Mouse (Mus musculus) cortical plate, adult 2 months (tissue): Measurements from ENCODE around the gene Taok2. TPM values are rescaled to one million over a fixed set of nuclear protein-coding genes. Genes with fewer than 3 reads are reported as not detected.

Source experiments
- H3K27ac ChIP-seq: fragments of 200-500 bp; 2 replicates; pipeline ENCODE4 v1.5.1; 2012; ENCODE audit warnings: low read length, control low read depth, inconsistent platforms; ENCODE audit not compliant: insufficient read depth
- H3K4me1 ChIP-seq: fragments of 200-500 bp; 2 replicates; pipeline ENCODE4 v1.6.1; 2011; ENCODE audit warnings: low read length; ENCODE audit not compliant: control insufficient read depth, insufficient read depth
- H3K4me3 ChIP-seq: fragments of 200-500 bp; 2 replicates; pipeline ENCODE4 v1.5.1; 2011; ENCODE audit warnings: mild to moderate bottlenecking, low read length, control low read depth; ENCODE audit not compliant: insufficient read depth
- CTCF ChIP-seq: fragments of 200-500 bp; IDR thresholded peaks from 2 replicates; pipeline ENCODE4 v1.5.1; 2011; ENCODE audit warnings: mild to moderate bottlenecking, control low read depth, low read length; ENCODE audit not compliant: insufficient read depth; ENCODE audit errors: extremely low read depth
- POLR2A ChIP-seq: fragments of 200-500 bp; IDR thresholded peaks from 2 replicates; pipeline ENCODE4 v1.6.1; 2011; ENCODE audit warnings: mild to moderate bottlenecking, low read length, control low read depth; ENCODE audit not compliant: insufficient read depth; ENCODE audit errors: extremely low read depth
- polyA plus RNA-seq: library from polyadenylated mRNA; depleted of rRNA; stranded (reverse); fragments of >200 nt; gene quantifications from 2 replicates; pipeline ENCODE4 v1.2.3, GENCODE M21; 2012

Taok2 gene
- polyA plus RNA-seq, 1 experiment, result 103 TPM

DNA sequence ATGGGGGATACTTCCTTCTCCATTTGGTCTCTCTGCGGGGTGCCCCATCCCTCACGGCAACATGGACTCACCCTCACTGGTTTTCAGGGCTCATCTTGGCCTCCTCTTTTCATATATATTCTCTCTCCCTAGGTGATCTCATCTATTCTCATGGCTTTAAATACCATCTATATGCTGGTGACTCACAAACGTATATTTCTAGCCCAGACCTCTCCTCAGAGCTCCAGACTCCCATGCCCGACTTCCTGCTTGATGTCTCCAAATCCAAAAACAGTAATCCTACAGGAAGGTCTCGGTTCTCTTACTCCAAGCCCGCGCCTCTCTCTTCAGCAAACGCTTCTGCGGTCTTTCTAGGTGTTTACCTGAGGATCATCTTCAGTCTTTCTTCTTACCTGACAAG lies 41.2 kb downstream of the Taok2 start:
- Histone ChIP-seq H3K27ac (peak overlapping the region; percentile 39; the same call in 1 of the 2 replicates), H3K4me3 (no peak overlapping the region), H3K4me1 (no peaks in the 10 kb centered on the region)
- TF ChIP-seq CTCF (no peak), POLR2A (0 out of 2 replicates have a peak, but pooled peaks have one; percentile 37)

DNA sequence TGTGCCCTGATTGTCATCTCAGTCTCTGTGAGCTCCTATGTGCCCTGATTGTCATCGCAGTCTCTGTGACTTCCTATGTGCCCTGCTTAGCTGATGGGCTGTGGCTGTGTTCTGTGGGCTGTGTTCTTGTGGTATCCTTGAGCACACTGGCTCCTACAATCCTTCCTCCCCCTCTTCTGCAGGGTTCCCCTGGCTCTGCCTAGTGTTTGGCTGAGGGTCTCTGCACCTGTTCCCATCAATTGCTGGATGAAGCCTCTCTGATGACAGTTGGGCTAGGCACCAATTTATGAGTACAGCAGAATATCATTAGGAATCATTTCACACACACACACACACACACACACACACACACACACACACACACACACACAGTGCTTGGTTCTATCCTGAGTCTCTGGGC lies 51.2 kb downstream of the Taok2 start:
- Histone ChIP-seq H3K4me1 (no peaks in the 10 kb centered on the region), H3K27ac (no peak overlapping the region), H3K4me3 (no peak overlapping the region)
- TF ChIP-seq CTCF, result no peak
- TF ChIP-seq POLR2A, result no peak

- TF ChIP-seq POLR2A (no peak), CTCF (peak; percentile 80)
- Histone ChIP-seq H3K4me3 (no peak overlapping the region), H3K27ac (no peak overlapping the region), H3K4me1 (no peaks in the 10 kb centered on the region)
These were observed 52.4 kb downstream of the Taok2 start for GRCm38 (mm10) chr7:126832036-126832598.

GRCm38 (mm10) chr7:126831539-126831938 lies 53.0 kb downstream of the Taok2 start, which contains the start of gene 4930451I11Rik:
Gene 4930451I11Rik (minus strand): TSS chr7:126831639.
- Histone ChIP-seq H3K27ac (no peak within 1 kb of the TSS), H3K4me3 (no peak within 1 kb of the TSS), H3K4me1 (no peaks in the 10 kb centered on the region)
- TF ChIP-seq POLR2A, result no peak

DNA sequence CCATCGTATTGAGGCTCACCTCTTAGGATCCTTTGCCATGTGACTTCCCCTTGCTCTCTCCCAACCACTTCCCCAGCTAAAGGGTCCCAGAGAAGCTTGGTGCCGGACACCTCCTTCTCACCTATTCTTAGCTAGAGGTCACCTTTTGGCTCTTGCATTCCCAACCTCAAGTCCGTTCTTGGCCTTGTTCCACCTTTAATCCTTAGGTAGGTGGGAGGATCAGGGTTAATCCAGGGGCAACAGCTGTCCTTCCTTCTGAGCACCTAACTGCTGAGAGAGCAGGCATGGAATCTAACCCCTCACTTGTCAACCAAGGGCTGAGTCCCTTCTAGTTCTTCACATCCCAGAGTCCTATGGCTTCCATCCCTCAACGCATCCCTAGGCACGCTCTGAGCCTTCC lies 58.6 kb downstream of the Taok2 start:
- H3K4me3 ChIP-seq, result no peak overlapping the region
- peaks cover 2% of the 10 kb centered on the region; the same call in 1 of the 2 replicates for H3K4me1 ChIP-seq
- H3K27ac ChIP-seq, result no peak overlapping the region
- no peak for TF ChIP-seq CTCF
- no peak for TF ChIP-seq POLR2A

- Histone ChIP-seq H3K27ac (no peak overlapping the region), H3K4me1 (peaks cover 2% of the 10 kb centered on the region; the same call in 1 of the 2 replicates), H3K4me3 (no peak overlapping the region)
- TF ChIP-seq POLR2A (no peak), CTCF (no peak)
These were observed 59.1 kb downstream of the Taok2 start for GRCm38 (mm10) chr7:126825403-126825802.

DNA sequence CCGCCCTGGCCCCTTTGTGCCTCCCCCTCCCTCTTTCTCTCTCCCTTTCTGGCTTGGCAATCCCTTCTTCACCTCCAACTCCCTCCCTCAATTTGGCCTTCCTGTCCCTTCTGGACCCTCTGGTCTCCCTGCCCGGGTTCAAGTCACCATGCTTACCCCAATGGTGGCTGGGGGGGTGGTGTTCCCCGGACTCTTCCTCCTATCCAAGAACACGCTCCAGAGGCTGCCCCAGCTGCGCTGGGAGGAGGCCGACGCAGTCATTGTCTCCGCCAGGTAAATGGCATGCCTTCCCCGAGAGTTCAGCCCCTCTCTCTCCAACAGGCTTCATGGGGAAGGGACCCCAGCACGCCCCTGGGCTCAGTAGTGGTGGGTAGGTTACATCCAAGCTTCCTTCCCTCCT lies 60.6 kb downstream of the Taok2 start:
- TF ChIP-seq CTCF, result no peak
- Histone ChIP-seq H3K4me3 (peak overlapping the region; percentile 91), H3K27ac (no peak overlapping the region), H3K4me1 (peaks cover 2% of the 10 kb centered on the region; the same call in 1 of the 2 replicates)

- TF ChIP-seq CTCF (no peak), POLR2A (peak; percentile 71; the same call in 1 of the 2 replicates)
- H3K4me3 ChIP-seq, result peak overlapping the region; percentile 91
- peaks cover 2% of the 10 kb centered on the region; the same call in 1 of the 2 replicates for H3K4me1 ChIP-seq
- no peak overlapping the region for H3K27ac ChIP-seq
These were observed 61.2 kb downstream of the Taok2 start for GRCm38 (mm10) chr7:126823202-126823711.

DNA sequence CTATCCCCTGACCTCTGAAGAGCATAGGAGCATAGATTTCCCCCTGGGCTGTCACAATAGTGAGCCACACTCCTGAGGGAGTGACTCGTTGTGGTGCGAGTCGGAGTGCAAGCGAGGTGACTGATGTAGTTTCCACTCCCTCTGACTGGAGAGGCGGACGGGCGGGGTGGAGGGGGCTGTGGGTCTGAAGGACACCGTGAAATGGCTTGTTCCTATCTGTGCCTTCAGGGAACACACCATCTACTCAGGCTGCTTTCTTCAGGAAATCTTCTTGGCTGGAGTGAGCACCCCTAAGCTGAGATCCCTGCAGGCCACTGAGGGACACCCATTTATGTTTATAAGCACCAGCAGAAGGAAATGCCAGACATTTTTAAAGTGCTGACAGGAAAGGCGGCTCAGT lies 61.8 kb downstream of the Taok2 start:
- 0 out of 2 replicates have a peak overlapping the region, but pooled peaks have one; percentile 31 for H3K27ac ChIP-seq
- peak overlapping the region; percentile 91 for H3K4me3 ChIP-seq
- 0 out of 2 replicates have a peak, but pooled peaks have one; percentile 11 for TF ChIP-seq POLR2A
- no peak for TF ChIP-seq CTCF
- H3K4me1 ChIP-seq, result peaks cover 2% of the 10 kb centered on the region; the same call in 1 of the 2 replicates

DNA sequence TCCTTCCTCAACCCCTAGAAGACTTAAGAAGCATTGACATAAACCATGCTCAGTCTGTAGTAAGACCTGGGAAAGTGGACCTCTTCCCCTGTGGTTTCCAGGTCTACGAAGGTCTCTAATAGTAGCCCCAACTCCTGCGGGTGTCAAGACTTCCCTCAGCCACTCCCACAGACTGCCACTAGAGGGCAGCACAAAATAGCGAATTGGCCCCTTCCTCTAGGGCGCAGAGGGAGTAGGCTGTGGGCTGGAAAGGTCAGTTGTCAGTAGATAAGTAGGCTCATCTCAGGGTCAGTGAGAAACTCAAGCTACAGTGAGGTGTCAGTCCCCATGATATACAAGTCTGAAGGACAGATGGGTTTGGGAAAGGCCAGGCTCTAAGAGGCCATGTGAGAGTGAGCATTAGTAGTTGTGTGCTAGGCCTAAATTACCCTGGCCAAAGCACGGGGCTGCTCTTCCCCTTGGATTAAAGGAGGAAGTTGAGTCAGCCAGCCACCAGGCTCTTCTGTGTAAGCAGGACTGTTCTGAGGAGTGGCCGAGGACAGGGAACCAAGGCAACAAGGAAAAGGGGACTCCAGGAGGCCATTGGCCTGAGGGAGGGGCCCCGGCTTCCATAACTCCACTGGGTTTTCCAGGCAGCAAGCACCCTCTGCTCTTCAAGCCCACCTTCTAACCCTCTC lies 62.5 kb downstream of the Taok2 start:
- Histone ChIP-seq H3K27ac (peak overlapping the region; percentile 31; the same call in 1 of the 2 replicates), H3K4me3 (no peak overlapping the region; the same call in 1 of the 2 replicates), H3K4me1 (peaks cover 2% of the 10 kb centered on the region; the same call in 1 of the 2 replicates)
- no peak for TF ChIP-seq POLR2A
- peak; percentile 89 for TF ChIP-seq CTCF

- H3K4me1 ChIP-seq, result 0 out of 2 replicates have a peak, but pooled peaks cover 2% of the 10 kb centered on the region
- TF ChIP-seq POLR2A (no peak), CTCF (no peak)
These were observed 65.7 kb downstream of the Taok2 start for GRCm38 (mm10) chr7:126818818-126819217.

More at GRCm38 (mm10) chr7:126818818-126819217, 65.7 kb downstream of the Taok2 start:
- H3K4me3 ChIP-seq, result no peak overlapping the region
- no peak overlapping the region for H3K27ac ChIP-seq
